Mouse (Mus musculus): ENCODE measurements around the gene Esrrg.
A peak's percentile ranks its signal among the peaks of the same experiment; 100 is the strongest.

Gene Esrrg

DNA sequence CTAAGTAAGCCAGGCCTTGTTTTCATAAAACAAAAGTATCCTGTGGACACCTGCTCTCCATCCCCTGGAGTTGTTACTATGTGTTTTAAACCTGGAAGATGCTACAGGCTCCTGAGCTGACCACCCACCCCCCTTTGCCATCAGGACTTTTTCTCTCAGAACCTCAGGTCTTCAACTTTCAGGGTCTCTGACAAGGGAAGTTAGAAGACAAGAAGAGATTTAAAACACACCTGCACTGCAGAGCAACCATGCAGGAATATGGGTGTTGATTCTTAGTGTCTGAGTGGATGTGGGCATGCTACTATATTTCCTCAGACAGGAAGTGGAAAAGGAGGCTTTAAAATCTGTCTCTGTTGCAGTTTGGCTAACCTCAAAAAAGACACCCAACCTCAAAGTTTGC, 98.6 kb downstream of the Esrrg start:
- no peak for DNase-seq (ENCODE audit: low spot score)

DNA sequence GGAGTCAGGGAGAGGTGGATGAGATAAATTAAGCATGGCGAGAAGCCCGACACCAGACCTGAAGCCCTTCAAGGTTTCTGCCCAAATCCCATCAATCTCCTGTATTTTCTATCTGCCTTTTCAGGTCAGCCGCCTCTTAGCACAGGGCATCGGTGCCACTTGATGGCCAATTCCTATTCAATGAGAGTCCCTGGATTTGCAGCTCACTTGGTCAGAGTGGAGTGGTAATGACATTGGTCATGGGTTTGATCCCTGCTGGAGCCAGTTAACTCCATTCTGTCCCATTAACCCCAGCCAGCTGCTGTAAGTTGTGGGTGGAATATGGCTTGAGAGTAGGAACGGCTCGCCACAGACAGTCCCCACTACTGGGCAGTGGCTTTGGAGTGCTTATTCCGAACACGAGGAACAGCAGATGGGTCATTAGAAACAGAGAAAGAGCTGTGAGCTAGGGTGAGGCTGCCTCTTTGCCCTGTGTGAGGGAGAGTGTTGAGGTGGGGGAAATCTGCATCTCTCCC, 101.9 kb downstream of the Esrrg start:
- DNase-seq (ENCODE audit: low spot score) = no peak

DNA sequence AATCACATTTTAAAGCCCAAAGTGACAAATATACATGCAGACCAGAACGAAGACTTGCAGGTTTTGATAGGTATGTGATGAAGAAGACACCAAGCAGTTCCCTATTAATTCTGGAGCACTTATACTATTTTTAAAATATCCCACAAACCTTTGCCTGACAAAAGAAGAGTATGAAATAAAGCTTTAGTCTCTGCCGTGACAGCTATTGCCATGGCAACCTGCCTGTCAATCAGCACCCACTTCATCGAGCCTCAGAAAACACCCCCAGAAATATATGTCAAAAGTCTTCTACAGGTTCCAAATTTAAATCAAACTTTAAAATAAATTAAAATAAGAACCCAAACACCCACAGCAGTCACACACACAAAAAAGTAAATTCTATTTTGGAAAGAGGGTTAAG, 112.4 kb downstream of the Esrrg start:
- DNase-seq (ENCODE audit: low spot score) = no peak

DNA sequence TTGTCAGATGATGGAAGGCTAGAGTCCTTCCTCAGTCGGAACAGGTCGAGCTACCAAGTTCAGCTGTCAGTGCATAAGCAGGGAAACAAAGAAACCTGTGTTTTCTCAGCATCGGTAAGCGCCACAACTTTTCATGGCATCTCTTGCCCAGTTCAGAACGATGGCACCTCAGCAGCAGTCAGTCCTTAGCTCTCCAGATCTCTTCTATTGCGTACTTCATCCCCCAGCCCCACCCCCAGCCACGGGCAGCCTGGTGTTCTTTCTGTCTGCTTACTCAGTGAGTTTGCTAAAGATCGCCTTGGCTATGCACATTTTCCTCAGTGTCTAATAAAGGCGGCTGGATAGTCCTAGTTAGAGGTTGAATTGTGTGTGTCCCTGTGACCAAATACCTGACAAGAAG, 113.4 kb downstream of the Esrrg start:
- no peak for DNase-seq (ENCODE audit: low spot score)

DNA sequence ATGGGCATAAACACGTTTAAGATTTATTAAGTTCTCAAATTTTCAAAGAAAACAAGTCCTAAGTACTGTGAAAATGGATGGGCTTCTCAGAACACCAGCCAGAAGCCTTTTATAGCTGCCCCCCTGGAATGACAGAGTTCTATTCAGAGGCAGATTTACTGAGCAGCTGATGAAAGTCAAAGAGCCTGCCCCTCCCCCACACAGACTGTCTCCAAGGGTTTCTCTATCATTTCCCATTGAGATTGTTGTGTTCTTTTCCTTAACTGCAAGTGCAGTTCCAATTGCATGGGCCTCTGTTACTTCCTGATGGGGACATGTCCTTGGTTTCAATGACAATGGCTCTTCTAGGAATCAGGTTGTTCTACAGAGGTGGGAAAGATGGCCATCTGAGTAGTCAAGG, 116.1 kb downstream of the Esrrg start:
- DNase-seq (ENCODE audit: low spot score) = no peak

DNA sequence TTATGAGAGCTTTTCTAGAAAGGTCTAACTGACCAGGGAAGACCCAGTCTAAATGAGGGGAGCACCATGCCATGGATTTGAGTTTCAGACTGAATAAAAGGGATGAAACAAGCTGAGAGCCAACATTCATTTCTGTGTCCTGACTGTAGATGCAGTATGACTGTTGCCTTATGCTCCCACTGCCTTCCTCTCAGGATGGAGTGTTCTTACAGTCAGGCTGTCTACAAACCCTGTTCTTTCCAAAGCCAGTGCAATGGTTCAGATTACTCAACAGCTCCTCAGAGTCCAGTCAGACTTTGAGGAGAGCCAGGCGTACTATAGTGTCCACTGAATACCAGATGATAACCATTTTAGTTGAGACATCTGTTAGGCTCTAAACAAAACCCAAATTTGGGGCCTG, 116.8 kb downstream of the Esrrg start:
- DNase-seq (ENCODE audit: low spot score) = no peak

DNA sequence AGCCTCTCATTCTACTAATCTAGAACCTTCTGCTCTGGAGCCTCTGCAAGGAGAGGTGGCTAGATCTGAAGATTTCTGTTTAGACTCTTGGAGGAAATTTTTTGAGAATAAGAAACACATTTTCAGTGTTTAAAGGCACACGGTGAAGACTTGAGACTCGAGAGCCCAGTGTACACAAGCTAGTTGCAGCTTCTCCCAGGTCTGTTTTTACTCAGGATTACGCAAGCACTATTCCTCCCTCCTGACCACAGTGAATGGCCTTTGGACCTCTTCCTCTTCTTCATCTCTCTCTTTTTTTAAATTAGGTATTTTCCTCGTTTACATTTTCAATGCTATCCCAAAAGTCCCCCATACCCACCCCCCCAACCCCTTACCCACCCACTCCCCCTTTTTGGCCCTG, 122.6 kb downstream of the Esrrg start:
- DNase-seq (ENCODE audit: low spot score) = no peak

DNA sequence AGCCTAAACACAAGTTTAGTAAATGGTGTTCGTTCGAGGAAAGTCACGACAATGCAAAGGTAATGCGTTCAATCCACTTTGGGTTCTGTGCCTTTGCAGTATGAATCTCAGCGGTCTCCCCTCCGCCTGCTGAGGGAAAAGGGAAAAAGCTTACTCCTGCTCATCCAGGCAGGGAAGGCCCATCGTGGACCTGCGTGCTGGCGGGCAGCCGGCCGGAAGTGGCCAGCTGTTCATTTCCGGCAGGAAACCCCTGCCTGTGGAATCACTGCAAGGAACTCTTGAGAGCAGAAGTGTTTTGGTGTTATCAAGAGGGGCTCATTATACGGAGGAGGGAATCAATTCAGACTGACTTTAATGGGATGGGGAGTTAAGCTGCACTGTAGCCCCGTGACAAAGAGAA, 127.9 kb downstream of the Esrrg start:
- no peak for DNase-seq (ENCODE audit: low spot score)

DNA sequence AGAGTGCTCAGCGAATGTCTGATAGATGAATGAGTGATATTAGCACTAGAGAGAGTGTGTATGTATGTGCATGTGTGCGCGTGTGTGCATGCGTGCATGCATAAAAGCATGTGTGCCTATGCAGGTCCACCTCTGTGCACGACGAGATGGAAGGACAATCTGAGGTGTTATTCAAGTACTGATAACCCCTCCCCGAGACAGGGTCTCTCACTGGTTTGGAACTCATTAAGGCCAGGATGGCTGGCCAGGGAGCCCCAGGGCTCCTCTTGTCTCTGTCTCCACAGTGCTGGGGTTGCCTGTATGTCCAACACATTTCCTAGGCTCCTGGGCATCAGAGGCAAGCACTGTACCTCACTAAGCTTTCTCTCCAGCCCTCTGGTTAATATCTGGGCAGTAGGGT, 128.7 kb downstream of the Esrrg start:
- no peak for DNase-seq (ENCODE audit: low spot score)

DNA sequence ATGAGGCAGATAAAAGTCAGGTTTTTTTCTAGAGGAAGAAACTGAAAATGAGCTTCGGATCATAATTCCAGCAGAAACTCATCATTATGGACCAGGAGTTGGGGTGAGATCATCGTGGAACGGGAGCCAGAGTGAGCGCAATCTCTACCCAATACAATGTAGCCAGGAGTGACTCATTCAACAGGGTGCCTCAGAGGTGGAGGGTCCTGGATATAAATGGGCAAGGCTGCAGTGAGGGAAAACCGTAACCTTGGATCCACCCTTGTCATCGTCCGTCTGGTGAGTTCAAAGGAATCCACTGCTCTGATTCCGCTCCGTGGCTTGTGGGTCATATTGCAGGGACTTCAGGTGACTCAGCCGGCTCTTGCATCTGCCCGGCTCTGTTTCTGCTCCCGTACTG, 131.9 kb downstream of the Esrrg start:
- DNase-seq (ENCODE audit: low spot score) = peak; percentile 3

DNA sequence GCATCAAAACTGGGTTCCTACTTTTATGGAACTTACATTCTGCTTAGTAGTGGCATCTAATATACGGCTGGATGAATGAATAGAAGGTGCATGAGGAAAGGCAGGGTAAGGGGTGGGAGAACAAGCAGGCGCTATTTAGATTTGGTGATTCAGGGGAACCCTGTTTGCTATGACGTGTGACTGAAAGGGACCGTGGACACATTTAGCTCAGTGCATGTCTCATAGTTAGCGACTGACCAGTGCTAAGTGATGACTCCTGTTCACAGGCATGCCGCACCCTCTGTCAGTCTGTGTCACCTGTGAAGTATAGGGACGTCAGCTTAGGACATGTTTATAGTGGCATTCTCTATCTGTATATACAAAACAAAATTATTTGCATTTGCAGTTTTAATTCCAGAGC, 132.7 kb downstream of the Esrrg start:
- DNase-seq (ENCODE audit: low spot score) = no peak

DNA sequence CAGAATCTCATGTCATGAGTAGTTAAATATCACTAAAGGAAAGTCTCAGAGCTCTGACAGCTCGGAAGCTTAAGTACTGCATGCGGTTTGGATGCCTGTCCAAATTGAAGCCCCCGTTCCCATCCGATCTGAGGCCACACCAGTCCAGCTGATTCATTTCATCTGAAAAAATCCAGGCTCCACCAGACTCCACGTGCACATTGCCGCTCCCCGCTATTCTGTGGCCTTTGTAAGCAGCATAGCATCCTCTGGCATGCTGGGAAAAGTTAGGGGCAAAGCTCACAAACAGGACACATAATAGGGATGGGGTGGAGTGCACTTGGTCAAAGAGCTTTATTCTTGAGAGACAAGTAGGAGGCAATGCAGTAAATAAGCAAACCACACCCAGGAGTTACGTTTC, 133.5 kb downstream of the Esrrg start:
- DNase-seq (ENCODE audit: low spot score) = no peak

DNA sequence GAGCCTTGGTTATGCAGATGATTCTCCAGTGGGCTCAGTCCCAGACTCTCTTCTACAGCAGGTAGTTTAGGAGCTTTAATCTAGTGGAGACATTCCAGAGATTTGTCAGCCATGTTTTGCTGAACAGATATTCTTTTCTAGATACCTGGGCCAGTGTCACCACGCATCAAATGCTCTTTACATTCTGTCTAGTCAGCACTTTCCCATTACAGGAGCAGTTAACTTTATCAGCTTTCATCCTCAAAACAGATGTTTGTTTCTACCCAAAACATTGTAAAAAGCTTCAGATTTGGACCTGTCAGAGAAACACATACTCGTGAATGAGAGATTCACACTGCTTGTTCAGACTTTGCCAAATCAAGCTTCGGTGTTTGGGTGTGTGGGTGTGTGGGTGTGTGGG, 140.7 kb downstream of the Esrrg start:
- no peak for DNase-seq (ENCODE audit: low spot score)

DNA sequence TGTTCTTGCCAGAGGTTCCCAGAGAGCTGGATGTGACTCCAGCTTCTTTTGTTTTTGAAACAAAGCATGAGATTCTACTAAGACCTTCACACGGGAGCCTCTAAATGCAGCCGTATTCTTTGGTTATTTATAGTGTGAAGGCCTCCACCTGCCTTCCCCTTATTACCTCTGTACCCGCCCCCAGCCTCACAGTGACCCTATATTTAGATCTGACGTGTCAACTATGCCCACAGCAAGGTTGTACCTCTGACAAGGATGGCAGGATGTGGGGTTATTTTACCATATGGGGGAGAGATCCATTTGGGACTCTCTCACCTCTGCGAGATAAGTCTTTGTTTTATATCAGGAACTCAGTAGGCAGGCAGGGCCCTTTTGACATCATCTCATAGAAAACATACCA, 141.3 kb downstream of the Esrrg start:
- no peak for DNase-seq (ENCODE audit: low spot score)

DNA sequence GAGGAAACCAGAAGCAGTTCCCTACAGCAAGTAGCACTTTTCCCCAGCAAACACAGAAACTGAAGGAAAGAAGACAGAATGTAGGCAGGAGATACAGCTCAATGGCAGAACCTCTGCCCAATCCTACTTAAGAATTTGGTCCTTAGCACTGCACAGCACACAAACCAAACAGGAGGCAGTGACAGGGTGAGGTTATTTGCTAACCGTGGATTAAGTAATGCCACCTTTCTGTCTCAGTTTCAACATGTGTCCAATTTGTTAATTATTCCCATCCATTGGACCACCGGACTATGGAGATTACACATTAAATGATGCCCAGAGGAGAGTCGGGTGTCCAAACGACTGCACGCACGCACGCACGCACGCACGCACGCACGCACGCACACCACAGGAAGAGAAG, 146.9 kb downstream of the Esrrg start:
- DNase-seq (ENCODE audit: low spot score) = no peak

DNA sequence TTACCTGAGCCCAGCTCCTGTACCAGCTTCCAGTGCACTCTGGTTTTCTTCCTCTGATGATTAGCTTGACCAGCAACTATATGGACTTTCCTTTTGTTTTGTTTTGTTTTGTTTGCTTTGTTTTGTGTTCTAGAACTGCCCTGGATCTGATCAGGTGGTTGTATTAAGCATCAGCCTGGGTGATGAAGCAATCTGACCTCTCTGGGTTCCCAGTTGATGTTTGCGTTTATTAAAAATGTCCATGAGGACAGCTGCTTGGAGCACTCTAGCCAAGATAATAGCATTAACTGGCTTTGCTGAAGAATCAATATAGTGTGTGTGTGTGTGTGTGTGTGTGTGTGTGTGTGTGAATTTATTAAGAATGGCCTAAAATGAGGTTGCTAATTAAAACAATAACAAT, 149.4 kb downstream of the Esrrg start:
- no peak for DNase-seq (ENCODE audit: low spot score)

DNA sequence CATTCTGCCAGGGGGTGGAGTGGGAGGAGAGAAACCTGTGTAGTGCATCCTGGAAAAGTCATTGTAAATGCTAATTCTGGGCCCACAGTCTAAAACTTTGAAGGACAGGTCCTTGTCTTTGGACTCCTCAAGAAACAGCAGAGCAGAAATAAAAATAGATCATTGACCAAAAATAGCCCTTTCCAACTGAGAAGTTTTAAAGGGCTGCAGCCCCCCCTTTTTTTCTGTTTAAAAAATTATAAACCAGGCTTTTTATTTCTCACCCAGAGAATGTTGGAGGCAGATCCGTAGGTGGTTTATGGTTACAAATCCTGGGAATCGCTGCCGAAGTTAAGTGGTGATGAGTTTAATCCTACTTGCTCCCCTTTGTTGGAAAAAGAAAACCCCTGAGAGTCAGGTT, 150.0 kb downstream of the Esrrg start:
- DNase-seq (ENCODE audit: low spot score) = no peak

DNA sequence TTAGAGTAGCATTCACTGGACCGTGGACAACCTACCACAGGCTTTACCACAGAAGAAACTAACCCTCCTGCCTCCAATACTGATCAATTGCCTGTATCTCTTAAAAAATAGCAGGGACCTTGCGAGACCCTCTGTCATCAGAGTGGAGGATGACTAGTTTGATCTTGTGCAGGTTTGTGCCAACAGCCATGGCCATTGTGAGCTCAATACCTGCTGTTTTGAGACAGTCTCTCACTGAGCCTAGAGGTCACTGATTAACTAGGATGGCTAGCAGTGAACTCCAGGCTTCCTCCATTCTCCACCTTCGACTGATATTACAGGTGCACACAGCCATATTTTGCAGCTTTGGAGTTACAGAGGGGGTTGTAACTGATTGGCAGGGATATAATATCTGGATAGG, 150.9 kb downstream of the Esrrg start:
- DNase-seq (ENCODE audit: low spot score) = no peak

DNA sequence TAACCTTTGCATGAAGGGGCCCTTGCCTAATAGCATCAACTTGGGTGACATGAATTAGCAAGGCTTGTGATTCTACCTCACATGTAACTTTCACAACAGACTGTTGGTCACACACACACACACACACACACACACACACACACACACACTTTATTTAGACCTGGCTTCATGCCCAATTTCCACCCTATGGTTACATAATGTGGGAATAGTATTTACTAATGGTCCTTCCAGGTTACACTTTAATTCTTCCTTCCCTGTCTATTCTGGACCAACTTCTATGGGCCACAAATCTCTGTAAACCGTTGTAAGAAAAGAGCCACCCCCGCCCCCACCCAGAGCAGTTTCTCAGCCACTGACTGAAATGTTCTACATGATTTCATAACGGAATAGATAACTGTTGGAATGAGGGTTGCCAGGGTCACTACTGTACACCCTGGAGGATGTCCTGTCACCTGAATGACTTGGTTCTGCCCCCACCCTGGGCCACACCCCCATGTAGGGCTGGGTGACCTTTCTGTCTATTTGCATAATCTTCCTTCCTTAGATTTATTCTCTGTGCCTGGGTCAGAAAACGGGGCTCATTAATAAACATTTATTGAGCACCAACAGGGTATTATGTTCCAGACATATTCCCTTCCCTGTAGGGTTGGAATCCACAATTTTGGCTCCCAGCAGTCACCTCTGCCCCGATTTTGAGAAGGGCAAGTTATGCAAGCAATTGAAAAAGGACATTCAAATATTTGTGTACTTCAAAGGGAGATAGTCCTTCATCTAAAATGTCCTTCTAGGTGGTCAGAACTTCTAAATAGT, 154.3 kb downstream of the Esrrg start:
- no peak for DNase-seq (ENCODE audit: low spot score)

DNA sequence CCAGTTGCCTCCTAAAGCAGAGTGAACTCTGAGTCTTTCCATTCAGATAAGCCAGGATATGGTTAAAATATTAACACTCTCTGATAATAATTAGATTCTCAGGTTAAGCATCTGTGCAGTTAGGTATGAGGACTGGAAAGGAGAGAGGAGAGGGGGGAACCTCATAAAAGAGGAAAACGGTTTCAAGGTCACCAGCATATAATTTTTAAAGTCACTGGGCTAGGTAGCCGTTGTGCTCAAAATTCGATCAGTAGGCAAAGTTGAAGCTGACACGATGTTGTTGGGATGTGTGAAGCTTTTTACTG, 154.8 kb downstream of the Esrrg start:
- DNase-seq (ENCODE audit: low spot score) = no peak

DNA sequence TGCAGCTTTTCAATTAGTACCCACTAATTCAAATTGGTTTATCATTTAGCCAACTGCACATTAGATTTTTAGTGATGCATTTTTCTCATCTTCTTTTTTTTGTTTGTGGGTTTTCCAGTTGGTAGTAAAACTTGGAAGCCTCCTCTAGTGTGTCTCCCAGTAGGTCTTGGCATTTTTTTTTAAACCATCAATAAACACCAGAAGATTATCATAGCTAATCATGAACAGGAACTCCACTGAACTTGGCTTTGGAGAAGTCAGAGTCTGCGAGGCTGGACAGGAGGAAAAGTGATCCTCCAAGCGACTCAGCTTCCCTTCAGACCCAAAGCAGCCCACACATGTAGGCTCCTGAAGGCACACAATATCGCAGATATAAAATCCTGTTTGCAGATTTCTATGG, 155.2 kb downstream of the Esrrg start:
- no peak for DNase-seq (ENCODE audit: low spot score)

DNA sequence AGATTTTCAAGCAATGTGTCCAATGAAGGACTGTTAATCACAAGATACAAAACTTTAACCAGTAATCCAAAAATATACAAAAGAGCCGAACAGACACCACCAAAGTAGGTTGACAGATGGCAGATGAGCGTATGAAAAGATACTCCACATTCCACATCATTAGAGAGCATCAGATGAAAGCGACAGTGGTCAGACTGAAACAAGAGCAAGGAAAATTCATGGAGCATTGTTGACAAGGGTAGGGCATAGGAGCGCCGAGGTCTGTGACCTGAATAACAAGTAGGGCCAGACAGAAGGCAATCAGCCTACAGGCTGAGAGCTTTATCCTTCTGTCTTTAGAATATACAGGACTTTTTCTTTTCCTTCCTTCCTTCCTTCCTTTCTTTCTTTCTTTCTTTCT, 157.0 kb downstream of the Esrrg start:
- no peak for DNase-seq (ENCODE audit: low spot score)

DNA sequence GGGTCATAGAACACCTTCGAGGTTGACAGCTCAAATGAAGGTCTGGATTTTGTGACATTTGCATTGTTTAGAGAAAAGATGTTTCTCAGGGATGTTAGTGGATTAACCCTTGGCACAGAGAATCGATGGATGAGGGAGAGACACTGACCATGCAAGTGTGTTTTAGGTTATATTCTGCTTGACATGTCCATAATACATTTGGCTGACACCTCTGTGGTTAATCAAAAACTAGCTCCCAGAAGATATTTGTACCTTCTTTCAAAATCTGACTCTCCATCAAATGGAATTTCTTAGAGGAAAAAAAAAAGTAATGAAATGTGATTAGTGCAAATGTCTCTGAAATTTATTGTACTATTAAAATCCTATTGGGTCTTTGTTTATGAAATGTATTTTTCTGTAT, 158.8 kb downstream of the Esrrg start:
- no peak for DNase-seq (ENCODE audit: low spot score)

DNA sequence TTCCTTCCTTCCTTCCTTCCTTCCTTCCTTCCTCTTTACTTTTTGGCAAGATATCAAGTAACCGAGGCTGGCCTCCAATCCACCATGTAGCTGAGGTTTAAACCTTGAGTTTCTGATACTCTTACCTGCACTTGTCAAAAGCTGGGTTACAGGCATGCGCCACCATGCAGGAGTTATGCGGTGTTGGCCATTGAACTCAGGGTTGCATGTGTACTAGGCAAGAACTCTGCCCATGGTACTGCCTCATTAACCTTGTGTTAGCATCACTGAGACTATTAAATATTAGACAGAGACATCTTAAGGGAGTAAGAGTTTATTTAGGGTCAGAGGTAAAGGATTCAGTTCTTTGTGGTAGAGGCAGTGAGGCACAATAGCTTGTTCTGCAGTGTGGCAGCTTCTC, 161.6 kb downstream of the Esrrg start:
- DNase-seq (ENCODE audit: low spot score) = no peak

DNA sequence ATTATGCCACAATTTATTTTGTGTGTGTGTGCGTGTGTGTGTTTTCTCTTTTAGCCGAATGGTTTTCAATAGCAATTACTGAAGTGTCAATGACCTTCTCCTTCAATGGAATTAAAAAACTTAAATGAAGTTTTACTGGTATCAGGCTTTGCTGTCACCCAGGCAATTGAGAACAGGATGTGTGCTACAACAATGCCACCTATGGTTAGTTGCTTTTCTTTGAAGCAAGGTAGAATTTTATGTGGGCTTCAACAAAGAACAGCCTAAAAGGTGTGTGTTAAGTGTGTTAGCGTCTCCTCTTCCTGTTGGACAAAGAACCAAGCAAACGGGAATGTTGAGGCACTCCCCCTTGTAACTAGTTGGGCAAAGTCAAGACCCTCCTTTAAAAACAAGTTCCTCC, 162.5 kb downstream of the Esrrg start:
- no peak for DNase-seq (ENCODE audit: low spot score)
